Mouse (Mus musculus) midbrain, embryonic 13.5 days (tissue): ENCODE measurements around the gene Zfp114. TPM values are rescaled to one million over a fixed set of nuclear protein-coding genes. Genes with fewer than 3 reads are reported as not detected.

Experiments used
- ATAC-seq: fragments of 200-750 bp; cut with Nextera tagmentation; 2 replicates; pipeline ENCODE4 v1.8.0; 2017; ENCODE audit warnings: mild to moderate bottlenecking, moderate TSS enrichment, moderate library complexity
- H3K27ac ChIP-seq: fragments of 300-500 bp; sonication (generic); 2 replicates; pipeline ENCODE4 v1.5.1; 2015; ENCODE audit warnings: inconsistent platforms, mild to moderate bottlenecking, moderate library complexity
- H3K27me3 ChIP-seq: fragments of 300-500 bp; sonication (generic); 2 replicates; pipeline ENCODE4 v1.6.1; 2015; ENCODE audit warnings: mild to moderate bottlenecking, inconsistent platforms
- H3K36me3 ChIP-seq: fragments of 300-500 bp; sonication (generic); 2 replicates; pipeline ENCODE4 v1.6.1; 2015; ENCODE audit warnings: mild to moderate bottlenecking, inconsistent platforms
- H3K4me1 ChIP-seq: fragments of 300-500 bp; sonication (generic); replicated peaks from 2 replicates; pipeline ENCODE4 v1.6.1; 2015; ENCODE audit warnings: inconsistent platforms
- H3K4me2 ChIP-seq: fragments of 300-500 bp; sonication (generic); replicated peaks from 2 replicates; pipeline ENCODE4 v1.6.1; 2015; ENCODE audit warnings: moderate library complexity, mild to moderate bottlenecking, inconsistent platforms
- H3K4me3 ChIP-seq: fragments of 300-500 bp; sonication (generic); replicated peaks from 2 replicates; pipeline ENCODE4 v1.5.1; 2015; ENCODE audit warnings: mild to moderate bottlenecking, inconsistent platforms
- H3K9ac ChIP-seq: fragments of 300-500 bp; sonication (generic); replicated peaks from 2 replicates; pipeline ENCODE4 v1.6.1; 2015; ENCODE audit warnings: mild to moderate bottlenecking, inconsistent platforms
- H3K9me3 ChIP-seq: fragments of 300-500 bp; sonication (generic); 2 replicates; pipeline ENCODE4 v1.6.1; 2016; ENCODE audit warnings: mild to moderate bottlenecking, inconsistent platforms
- WGBS: fragments of 180-500 bp; shearing (Covaris S2); methylation state at CpG from one replicate; pipeline ENCODE4 v1.1.7; 2015; 5-methylcytosine and 5-hydroxymethylcytosine counted together
- polyA plus RNA-seq: library from polyadenylated mRNA; unstranded; fragments of >200 nt; fragmentation: Nextera tagmentation; extraction: Ambion mirVana; gene quantifications from 2 replicates; pipeline ENCODE4 v1.2.1, GENCODE M21; 2015

Gene Zfp114
- polyA plus RNA-seq, result 4.8 and 5.2 TPM in 2 replicates

DNA sequence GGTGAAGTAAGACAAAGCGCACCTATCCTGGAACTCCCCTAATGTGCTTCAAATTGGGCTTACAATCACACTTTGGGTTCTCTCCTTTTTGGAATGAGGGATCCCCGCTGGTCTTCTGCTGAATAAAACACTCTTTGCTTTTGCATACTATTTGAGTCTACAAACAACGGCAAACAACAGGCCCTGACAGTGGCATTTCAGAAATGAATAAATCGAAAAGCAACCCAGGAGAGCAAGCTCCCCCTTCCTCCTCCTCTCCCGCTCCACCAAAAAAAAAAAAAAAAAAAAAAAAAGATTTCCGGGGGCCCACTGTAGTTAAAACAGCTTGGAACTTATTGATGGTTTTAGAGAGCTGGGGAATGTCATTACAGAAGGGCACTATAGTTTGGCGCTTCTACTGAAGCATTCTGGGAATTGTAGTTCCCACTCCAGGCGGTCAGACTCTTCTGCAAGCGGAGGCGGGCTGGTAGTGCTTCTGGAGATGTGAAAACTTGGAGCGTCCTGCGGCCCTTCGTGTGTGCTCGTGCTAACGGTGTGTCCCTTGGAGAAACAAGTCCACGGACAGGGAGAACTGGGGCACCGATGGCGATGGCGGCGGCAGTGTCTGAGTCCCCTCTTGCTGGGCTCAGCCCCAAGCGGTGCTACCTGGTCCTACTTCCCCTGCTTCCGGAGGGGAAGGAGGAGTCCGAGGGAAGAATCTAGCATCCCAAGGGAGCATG, at the start of gene Zfp114:
TSS of gene Zfp114 (plus strand) at position 443 of the 719 bp plus-strand sequence.
- Histone ChIP-seq H3K9me3 (no peaks in the 10 kb centered on the region), H3K27me3 (no peaks in the 10 kb centered on the region), H3K27ac (0 out of 2 replicates have a peak within 1 kb of the TSS, but pooled peaks have one; percentile 10), H3K36me3 (no peaks in the 10 kb centered on the region), H3K9ac (peak within 1 kb of the TSS; percentile 69), H3K4me2 (peak within 1 kb of the TSS; percentile 58), H3K4me3 (peak within 1 kb of the TSS; percentile 57), H3K4me1 (peaks cover 4% of the 10 kb centered on the region; the same call in 1 of the 2 replicates)
- ATAC-seq, result peak; percentile 94
- 12% methylated on average over 23 of the region's 23 CpGs for WGBS

DNA sequence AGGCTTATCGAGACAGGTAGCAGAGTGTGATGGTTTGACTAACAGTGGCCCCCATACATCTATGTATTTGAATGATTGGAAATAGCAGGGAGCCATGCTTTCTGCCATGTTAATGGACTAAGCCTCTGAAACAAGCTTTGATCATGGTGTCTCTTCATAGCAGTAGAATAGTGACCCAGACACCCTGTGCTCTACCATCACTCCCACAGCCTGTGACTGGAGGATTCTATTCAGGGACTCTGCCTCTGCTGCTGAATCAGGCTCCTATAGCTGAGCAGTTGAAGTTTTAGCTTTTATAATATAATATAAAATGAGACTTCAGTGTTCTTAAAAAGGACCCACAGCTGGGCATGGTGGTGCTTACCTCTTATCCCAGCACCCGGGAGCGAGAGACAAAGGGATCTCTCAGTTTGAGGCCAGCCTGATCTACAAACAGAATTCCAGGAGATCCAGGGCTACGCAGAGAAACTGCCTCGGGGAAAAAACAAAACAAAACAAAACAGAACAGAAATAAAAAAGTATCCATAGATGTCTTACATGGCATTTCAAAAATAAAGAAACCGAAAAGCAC, 41.4 kb upstream of the Zfp114 start:
- peak overlapping the region; percentile 74 for H3K4me2 ChIP-seq
- peak; percentile 72 for ATAC-seq
- H3K27ac ChIP-seq, result 0 out of 2 replicates have a peak overlapping the region, but pooled peaks have one; percentile 2
- peaks cover 25% of the 10 kb centered on the region for H3K36me3 ChIP-seq
- peak overlapping the region; percentile 74 for H3K4me3 ChIP-seq
- WGBS, result 16% methylated on average over 6 of the region's 6 CpGs
- peak overlapping the region; percentile 82 for H3K9ac ChIP-seq
- no peaks in the 10 kb centered on the region for H3K9me3 ChIP-seq
- no peaks in the 10 kb centered on the region for H3K27me3 ChIP-seq
- peaks cover 20% of the 10 kb centered on the region for H3K4me1 ChIP-seq

DNA sequence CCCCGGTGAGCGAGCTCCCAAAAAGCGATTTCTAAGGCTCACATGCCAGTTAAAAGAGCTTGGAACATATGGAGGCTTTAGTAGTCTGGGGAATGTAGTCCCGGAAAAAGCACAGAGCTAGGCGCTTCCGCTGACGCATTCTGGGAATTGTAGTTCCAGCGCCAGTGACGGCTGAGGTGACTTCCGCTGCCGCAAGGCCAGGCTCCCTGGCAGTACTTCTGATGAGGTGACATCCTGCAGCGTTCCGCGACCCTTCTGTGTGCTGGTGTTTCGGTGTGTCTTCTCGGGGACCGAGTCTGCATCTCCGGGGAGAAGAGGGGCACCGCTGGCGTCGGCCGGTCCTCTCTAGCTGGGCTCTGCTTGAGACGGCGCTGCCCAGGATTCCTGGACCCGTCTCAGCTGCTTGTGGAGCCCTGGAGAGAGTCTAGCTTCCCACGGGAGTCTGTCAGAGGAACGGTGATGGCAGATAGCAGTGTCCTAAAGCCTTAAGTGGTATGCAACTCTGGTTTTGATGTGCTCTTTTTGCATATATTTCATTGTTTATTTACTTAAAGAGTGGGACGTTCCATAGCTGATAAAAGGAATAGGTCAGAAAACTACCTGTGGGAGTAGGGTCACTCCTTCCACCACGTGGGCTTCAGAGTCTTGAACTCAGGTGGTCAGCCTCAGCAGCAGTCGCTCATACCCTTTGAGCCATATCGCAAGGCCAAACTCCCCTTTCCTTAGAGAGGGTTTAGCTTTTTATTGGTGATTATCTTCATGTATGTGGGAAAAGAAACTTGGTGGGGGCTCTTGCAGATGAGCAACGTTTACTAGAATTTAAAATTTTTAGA, 40.6 kb upstream of the Zfp114 start, which contains the start of gene Zfp235:
TSS of gene Zfp235 (plus strand) at position 174 of the 833 bp plus-strand sequence.
- Histone ChIP-seq H3K27me3 (no peaks in the 10 kb centered on the region), H3K9ac (peak within 1 kb of the TSS; percentile 82), H3K27ac (0 out of 2 replicates have a peak within 1 kb of the TSS, but pooled peaks have one; percentile 2), H3K4me1 (peaks cover 20% of the 10 kb centered on the region), H3K36me3 (peaks cover 32% of the 10 kb centered on the region), H3K4me2 (peak within 1 kb of the TSS; percentile 74), H3K9me3 (no peaks in the 10 kb centered on the region), H3K4me3 (peak within 1 kb of the TSS; percentile 74)
- peak; percentile 97 for ATAC-seq
- 4% methylated on average over 32 of the region's 32 CpGs for whole genome bisulfite sequencing

DNA sequence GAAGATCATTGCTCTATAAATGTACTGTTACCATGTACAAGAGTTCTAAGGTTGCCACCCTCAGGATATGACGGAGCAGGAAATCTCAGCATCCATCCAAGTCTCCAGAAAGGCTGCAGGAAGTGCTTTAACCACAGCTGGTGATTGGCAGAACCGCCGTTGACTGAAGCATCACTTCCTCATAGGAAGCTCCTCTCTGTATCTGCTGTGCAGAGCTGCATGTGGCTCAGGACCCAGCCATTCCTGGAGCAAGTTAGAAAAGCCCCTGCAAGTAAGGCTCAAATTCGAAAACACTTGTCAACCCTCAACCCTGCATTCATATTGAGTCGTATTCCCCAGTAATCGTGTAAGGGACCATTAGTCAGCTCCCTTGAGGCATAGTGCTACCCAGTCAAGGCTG, 32.3 kb upstream of the Zfp114 start:
- H3K4me1 ChIP-seq, result no peaks in the 10 kb centered on the region
- H3K36me3 ChIP-seq, result peaks cover 57% of the 10 kb centered on the region
- H3K9me3 ChIP-seq, result peaks cover 7% of the 10 kb centered on the region; the same call in 1 of the 2 replicates
- no peak for ATAC-seq
- H3K27ac ChIP-seq, result no peak overlapping the region
- H3K27me3 ChIP-seq, result no peaks in the 10 kb centered on the region
- H3K9ac ChIP-seq, result no peak overlapping the region
- H3K4me2 ChIP-seq, result no peak overlapping the region
- no peak overlapping the region for H3K4me3 ChIP-seq
- 94% methylated on average over 6 of the region's 6 CpGs for WGBS

DNA sequence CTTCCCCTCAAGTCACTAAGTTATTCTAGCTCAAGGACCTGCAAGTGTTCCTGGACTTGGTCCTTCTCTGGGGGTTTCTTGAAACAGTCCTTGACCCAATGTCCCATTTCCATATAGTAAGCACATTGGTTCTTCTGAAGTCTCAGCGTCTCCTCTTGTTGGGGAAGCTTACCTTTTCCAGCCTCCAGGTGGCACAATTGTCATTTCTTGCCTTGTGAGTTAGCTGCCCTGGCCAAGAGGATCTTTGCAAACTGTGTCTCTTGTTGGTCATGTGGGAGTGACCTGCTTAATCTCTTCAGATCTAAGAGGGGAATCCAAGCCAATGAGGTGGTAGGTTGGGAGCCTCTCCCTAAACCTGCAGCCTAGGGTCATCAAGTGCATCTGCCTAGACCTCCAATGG, 21.6 kb upstream of the Zfp114 start:
- 11% methylated on average over 1 of the region's 1 CpGs for WGBS
- Histone ChIP-seq H3K9ac (no peak overlapping the region), H3K27ac (no peak overlapping the region), H3K4me1 (no peaks in the 10 kb centered on the region), H3K36me3 (no peaks in the 10 kb centered on the region), H3K9me3 (peaks cover 2% of the 10 kb centered on the region; the same call in 1 of the 2 replicates), H3K4me2 (no peak overlapping the region), H3K4me3 (no peak overlapping the region), H3K27me3 (no peaks in the 10 kb centered on the region)
- ATAC-seq, result no peak

DNA sequence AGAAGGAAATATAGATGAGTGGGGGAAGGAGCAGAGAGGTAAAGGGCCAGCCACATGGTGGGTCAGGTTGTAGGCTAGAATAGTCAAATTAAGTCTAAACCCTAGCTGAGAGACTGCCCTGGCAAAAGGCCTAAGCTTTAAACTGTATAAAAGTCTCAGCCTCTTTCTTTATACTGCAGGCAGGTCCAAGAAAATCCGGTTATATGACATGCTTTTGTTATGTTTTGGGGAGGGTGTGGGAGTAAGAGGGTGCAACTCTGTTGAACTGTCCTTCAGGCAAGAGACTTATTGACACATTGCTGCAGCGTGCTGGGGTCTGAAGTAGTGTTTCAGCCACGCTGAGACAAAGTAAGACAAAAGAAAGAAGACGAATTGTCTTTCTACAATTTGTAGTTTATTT, 2.7 kb upstream of the Zfp114 start:
- no peaks in the 10 kb centered on the region for H3K27me3 ChIP-seq
- H3K36me3 ChIP-seq, result no peaks in the 10 kb centered on the region
- no peak overlapping the region for H3K27ac ChIP-seq
- H3K4me2 ChIP-seq, result no peak overlapping the region
- H3K4me3 ChIP-seq, result no peak overlapping the region
- no peak overlapping the region for H3K9ac ChIP-seq
- H3K9me3 ChIP-seq, result no peaks in the 10 kb centered on the region
- no peak for ATAC-seq
- peaks cover 4% of the 10 kb centered on the region; the same call in 1 of the 2 replicates for H3K4me1 ChIP-seq
- WGBS, result 76% methylated on average over 4 of the region's 4 CpGs

DNA sequence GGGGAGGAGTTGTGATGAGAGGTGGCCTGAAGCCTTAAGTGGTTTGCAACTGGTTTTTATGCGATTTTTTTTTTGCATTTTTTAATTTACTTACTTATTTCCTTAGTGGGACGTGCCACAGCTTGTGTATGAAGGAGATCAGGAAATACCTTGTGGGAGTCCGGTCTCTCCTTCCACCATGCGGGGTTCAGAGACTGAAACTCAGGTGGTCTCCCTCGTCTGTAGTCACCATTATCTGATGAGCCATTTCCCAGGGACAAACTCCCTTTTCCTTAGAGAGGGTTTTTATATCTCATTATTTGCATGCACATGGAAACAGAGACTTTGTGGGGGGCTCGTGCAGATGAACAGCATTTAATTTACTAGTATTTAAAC, 464 bp downstream of the Zfp114 start:
- H3K4me2 ChIP-seq, result peak overlapping the region; percentile 58
- H3K4me1 ChIP-seq, result peaks cover 4% of the 10 kb centered on the region; the same call in 1 of the 2 replicates
- 59% methylated on average over 6 of the region's 6 CpGs for WGBS
- H3K27me3 ChIP-seq, result no peaks in the 10 kb centered on the region
- ATAC-seq, result peak; percentile 49
- no peaks in the 10 kb centered on the region for H3K36me3 ChIP-seq
- no peaks in the 10 kb centered on the region for H3K9me3 ChIP-seq
- H3K27ac ChIP-seq, result no peak overlapping the region
- H3K4me3 ChIP-seq, result peak overlapping the region; percentile 57
- peak overlapping the region; percentile 69 for H3K9ac ChIP-seq

DNA sequence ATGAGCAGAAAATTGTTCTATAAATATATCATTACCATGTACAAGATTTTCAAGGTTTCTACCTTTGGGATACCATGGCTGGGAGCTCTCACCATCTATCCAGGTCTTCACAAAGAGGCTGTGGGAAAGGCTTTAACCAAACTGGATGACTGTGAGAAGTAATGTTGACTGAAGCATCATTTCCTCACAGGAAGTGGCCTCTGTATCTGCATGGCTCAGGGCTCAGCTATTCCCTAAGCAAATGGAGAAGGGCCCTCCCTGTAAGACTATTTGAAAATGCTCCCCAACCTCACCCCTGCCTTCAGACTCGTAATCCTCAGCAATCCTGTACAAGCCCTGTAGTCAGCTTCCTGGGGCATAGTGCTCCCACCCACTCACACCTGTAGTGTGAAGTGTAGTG, 12.8 kb downstream of the Zfp114 start:
- Histone ChIP-seq H3K36me3 (no peaks in the 10 kb centered on the region), H3K4me3 (no peak overlapping the region), H3K27me3 (no peaks in the 10 kb centered on the region), H3K4me2 (no peak overlapping the region), H3K9me3 (no peaks in the 10 kb centered on the region), H3K9ac (no peak overlapping the region), H3K4me1 (no peaks in the 10 kb centered on the region), H3K27ac (no peak overlapping the region)
- 64% methylated on average over 1 of the region's 1 CpGs for WGBS
- ATAC-seq, result no peak

DNA sequence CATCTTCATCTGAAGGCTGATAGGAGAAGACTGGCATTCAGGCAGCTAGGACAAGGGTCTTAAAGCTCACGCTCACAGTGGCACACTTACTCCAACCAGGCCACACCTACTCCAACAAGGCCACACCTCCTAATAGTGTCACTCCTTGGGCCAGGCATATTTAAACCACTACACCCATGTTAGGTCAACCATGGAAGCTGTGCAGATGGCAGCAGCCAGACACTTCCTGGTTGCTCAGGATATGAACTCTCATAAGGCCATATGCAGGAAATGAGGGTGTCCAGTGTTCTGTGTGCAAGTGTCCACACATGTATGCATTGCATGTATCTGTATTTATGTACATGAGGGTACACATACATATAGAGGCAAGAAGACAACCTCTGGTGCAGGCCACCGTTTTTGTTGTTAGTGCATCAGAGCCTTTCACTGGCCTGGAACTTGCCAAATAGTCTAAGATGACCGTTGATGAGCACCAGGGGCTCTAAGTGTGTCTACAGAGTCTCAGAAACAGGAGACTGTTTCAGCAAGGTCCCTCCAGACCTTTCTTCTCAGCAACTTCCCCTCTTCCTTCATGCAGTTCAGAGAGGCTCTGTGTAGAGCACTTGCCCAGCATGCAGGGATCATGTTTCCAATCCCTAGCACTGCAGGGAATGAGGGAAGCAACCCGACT, 14.2 kb downstream of the Zfp114 start:
- H3K9me3 ChIP-seq, result no peaks in the 10 kb centered on the region
- no peak overlapping the region for H3K4me2 ChIP-seq
- no peak overlapping the region for H3K9ac ChIP-seq
- peaks cover 7% of the 10 kb centered on the region for H3K36me3 ChIP-seq
- no peaks in the 10 kb centered on the region for H3K4me1 ChIP-seq
- no peak for ATAC-seq
- H3K4me3 ChIP-seq, result no peak overlapping the region
- no peak overlapping the region for H3K27ac ChIP-seq
- H3K27me3 ChIP-seq, result no peaks in the 10 kb centered on the region
- WGBS, result 68% methylated on average over 4 of the region's 4 CpGs

DNA sequence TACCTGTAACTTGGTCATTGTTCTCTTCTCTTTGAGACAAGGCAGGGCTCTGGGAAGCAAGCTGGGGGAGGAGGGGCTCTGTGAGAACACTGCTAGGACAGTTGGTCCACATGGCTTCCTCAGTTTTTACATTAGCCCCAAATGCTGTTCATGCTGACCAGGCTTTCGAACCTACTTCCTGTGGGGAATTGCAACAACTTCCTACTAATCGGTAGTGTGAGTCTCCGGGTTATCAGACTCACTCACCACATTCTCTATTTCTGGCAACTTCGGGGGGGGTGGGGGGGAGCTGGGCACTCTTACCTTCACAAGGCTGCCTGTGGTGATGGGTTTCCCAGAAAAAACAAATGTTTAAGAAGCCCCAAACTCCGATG, 14.7 kb downstream of the Zfp114 start:
- Histone ChIP-seq H3K36me3 (peaks cover 12% of the 10 kb centered on the region), H3K27me3 (no peaks in the 10 kb centered on the region), H3K9ac (no peak overlapping the region), H3K27ac (no peak overlapping the region), H3K4me3 (no peak overlapping the region), H3K9me3 (no peaks in the 10 kb centered on the region; the same call in 1 of the 2 replicates), H3K4me2 (no peak overlapping the region), H3K4me1 (no peaks in the 10 kb centered on the region)
- WGBS, result 81% methylated on average over 5 of the region's 5 CpGs
- ATAC-seq, result no peak

DNA sequence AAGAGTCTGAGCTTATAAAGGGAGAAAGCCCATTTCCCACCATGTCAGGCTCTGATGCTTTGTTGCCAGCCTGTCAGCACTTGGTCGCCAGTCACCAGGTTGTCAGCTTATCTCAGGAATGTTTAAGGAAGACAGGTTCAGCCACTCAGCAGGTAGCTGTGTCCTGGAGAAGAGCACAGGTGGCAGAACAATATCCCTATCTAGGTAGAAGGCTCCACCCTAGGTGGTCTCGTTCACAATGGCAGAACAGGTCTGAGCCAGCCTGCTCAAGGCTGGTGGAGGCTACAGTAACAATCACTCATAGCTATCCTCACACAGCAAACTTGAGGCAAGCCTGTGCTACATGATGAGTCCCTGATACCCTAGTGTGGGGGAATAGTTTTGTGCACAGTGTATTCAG, 16.5 kb downstream of the Zfp114 start:
- peaks cover 19% of the 10 kb centered on the region for H3K36me3 ChIP-seq

More for the DNA sequence above, 16.5 kb downstream of the Zfp114 start:
- 91% methylated on average over 2 of the region's 2 CpGs for WGBS
- no peak overlapping the region for H3K9ac ChIP-seq
- no peaks in the 10 kb centered on the region; the same call in 1 of the 2 replicates for H3K9me3 ChIP-seq
- H3K4me1 ChIP-seq, result no peaks in the 10 kb centered on the region
- H3K27me3 ChIP-seq, result no peaks in the 10 kb centered on the region
- ATAC-seq, result no peak
- no peak overlapping the region for H3K27ac ChIP-seq
- no peak overlapping the region for H3K4me2 ChIP-seq
- no peak overlapping the region for H3K4me3 ChIP-seq
